Mouse (Mus musculus): ENCODE measurements around the gene Cdc42se2. TPM values are rescaled to one million over a fixed set of nuclear protein-coding genes. Genes with fewer than 3 reads are reported as not detected.

The Cdc42se2 gene
- total and polyA plus RNA-seq, 2 experiments from 2014 or later = 139 to 144 TPM

GRCm38 (mm10) chr11:54728371-54728770, 59.1 kb downstream of the Cdc42se2 start:
- no peak overlapping the region for H3K4me3 ChIP-seq (ENCODE audit: low read length)
- no peak overlapping the region for H3K9ac ChIP-seq (replicated peaks; ENCODE audit: low read length)
- no peak for ATAC-seq
- H3K4me2 ChIP-seq (ENCODE audit: low read depth, low read length) = no peak overlapping the region
- DNase-seq (ENCODE audit: low spot score) = no peak
- WGBS = 89% methylated on average over 2 of the region's 2 CpGs
- peaks cover 5% of the 10 kb centered on the region; the same call in 1 of the 2 replicates for H3K4me1 ChIP-seq (ENCODE audit: insufficient read depth, low read length)
- H3K36me3 ChIP-seq (ENCODE audit: insufficient read depth, low read length) = 0 out of 2 replicates have a peak, but pooled peaks cover 4% of the 10 kb centered on the region
- no peaks in the 10 kb centered on the region for H3K9me3 ChIP-seq (ENCODE audit: low read length)
- no peak overlapping the region for H3K27ac ChIP-seq
- TF ChIP-seq CTCF (IDR thresholded peaks at IDR 0.05; ENCODE audit: low read depth) = no peak
- H3K27me3 ChIP-seq (ENCODE audit: insufficient read depth, low read length) = no peaks in the 10 kb centered on the region

DNA sequence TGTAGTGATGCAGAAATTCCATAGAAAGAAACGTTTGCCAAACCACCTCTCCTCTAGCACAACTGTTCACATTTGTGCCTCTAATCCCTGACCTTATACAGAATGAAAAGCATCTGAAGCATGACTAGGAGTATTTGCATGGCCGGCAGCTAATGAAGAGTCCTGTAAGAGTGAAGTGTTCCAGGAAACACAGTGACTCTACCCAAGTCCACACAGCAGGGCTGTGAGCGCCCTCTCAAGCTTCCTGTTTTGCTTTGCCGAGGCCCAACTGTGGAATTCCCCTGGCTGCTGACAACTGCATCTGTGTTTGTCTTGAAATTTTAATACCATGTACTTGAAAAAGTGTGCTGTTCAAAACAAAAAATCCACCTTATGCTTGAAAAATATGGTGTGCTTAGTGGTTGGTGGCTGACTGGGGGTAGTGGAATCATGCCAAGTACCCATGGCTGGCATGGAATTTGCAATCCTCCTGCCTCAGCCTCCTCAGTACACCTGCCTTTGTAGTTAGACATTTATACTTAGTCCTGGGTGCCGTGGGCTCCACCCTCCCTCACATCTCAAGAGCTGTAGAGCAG, 60.1 kb downstream of the Cdc42se2 start:
- Histone ChIP-seq H3K4me1 (ENCODE audit: insufficient read depth, low read length) (0 out of 2 replicates have a peak, but pooled peaks cover 4% of the 10 kb centered on the region), H3K4me2 (ENCODE audit: low read depth, low read length) (no peak overlapping the region), H3K27me3 (ENCODE audit: insufficient read depth, low read length) (no peaks in the 10 kb centered on the region), H3K9ac (replicated peaks; ENCODE audit: low read length) (no peak overlapping the region), H3K36me3 (ENCODE audit: insufficient read depth, low read length) (peaks cover 5% of the 10 kb centered on the region; the same call in 1 of the 2 replicates), H3K4me3 (ENCODE audit: low read length) (no peak overlapping the region), H3K27ac (no peak overlapping the region), H3K9me3 (ENCODE audit: low read length) (no peaks in the 10 kb centered on the region)
- no peak for TF ChIP-seq CTCF (IDR thresholded peaks at IDR 0.05; ENCODE audit: low read depth)
- ATAC-seq = no peak
- WGBS = 73% methylated on average over 5 of the region's 5 CpGs
- DNase-seq (ENCODE audit: low spot score) = no peak

- ATAC-seq (no peak), DNase-seq (ENCODE audit: low spot score) (no peak)
- Histone ChIP-seq H3K27ac (no peak overlapping the region), H3K27me3 (ENCODE audit: insufficient read depth, low read length) (no peaks in the 10 kb centered on the region), H3K9ac (replicated peaks; ENCODE audit: low read length) (no peak overlapping the region), H3K36me3 (ENCODE audit: insufficient read depth, low read length) (peaks cover 13% of the 10 kb centered on the region; the same call in 1 of the 2 replicates), H3K4me3 (ENCODE audit: low read length) (no peak overlapping the region), H3K9me3 (ENCODE audit: low read length) (no peaks in the 10 kb centered on the region), H3K4me2 (ENCODE audit: low read depth, low read length) (no peak overlapping the region), H3K4me1 (ENCODE audit: insufficient read depth, low read length) (0 out of 2 replicates have a peak, but pooled peaks cover 4% of the 10 kb centered on the region)
- 72% methylated on average over 3 of the region's 3 CpGs for WGBS
- TF ChIP-seq CTCF (IDR thresholded peaks at IDR 0.05; ENCODE audit: low read depth) = no peak
Observed at GRCm38 (mm10) chr11:54726571-54727062, 60.9 kb downstream of the Cdc42se2 start.

DNA sequence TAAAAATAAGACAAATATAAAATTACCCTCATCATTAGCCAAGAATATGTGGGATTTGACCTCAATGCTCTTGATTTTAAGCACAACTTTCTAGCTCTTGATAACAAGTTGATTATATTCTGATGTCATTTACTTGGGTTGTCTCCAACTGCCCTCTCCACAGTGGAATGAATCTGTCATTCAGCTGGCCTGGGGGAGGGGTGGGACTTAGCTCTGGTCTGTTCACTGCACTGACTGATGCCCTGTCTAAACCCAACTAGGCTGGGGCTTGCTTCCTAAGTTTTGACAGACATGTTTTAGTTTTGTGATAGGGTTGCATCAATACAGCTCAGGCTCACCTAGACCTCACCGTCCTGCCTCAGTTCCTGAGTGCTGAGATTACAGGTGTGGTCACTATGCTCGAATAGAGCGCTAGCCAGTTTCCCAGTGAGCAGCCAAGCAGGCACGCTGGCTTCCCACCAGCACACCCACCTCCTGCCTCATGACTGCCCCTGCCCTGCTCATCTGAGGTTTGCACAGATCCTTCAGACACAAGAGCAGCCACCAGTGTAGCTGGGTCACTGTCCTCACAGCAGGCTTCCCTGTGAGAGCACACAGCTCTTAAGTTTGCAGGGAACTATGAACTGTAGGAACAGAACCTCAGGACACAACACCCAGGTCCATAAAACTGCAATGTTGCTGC, 63.0 kb downstream of the Cdc42se2 start:
- peak; percentile 70 for DNase-seq (ENCODE audit: low spot score)
- Histone ChIP-seq H3K9me3 (ENCODE audit: low read length) (no peaks in the 10 kb centered on the region), H3K27ac (no peak overlapping the region; the same call in 1 of the 2 replicates), H3K36me3 (ENCODE audit: insufficient read depth, low read length) (peaks cover 15% of the 10 kb centered on the region; the same call in 1 of the 2 replicates), H3K27me3 (ENCODE audit: insufficient read depth, low read length) (no peaks in the 10 kb centered on the region), H3K9ac (replicated peaks; ENCODE audit: low read length) (no peak overlapping the region), H3K4me2 (ENCODE audit: low read depth, low read length) (no peak overlapping the region), H3K4me3 (ENCODE audit: low read length) (no peak overlapping the region), H3K4me1 (ENCODE audit: insufficient read depth, low read length) (0 out of 2 replicates have a peak, but pooled peaks cover 4% of the 10 kb centered on the region)
- WGBS = 61% methylated on average over 4 of the region's 4 CpGs
- no peak for TF ChIP-seq CTCF (IDR thresholded peaks at IDR 0.05; ENCODE audit: low read depth)
- ATAC-seq = peak; percentile 74

DNA sequence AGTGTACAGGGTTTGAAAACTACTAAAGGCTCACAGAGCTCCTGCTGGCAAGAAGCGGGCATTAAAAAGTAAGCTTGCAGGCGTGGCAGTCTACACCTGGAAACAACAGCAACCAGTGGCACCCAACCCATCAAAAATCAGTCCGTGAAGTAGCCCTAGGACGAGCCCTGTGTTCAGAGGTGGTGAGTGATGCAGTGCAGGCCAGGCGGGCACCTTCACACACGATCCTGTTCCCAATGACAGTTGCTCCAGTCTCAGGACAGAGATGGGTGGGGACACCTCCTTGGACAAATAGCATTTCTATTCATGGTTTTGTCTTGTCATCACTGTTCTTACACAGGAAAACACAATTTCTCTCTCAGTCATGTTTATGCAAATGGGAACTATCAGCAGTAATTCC, 65.4 kb downstream of the Cdc42se2 start:
- H3K27ac ChIP-seq = no peak overlapping the region
- DNase-seq (ENCODE audit: low spot score) (no peak), ATAC-seq (no peak)
- H3K4me1 ChIP-seq (ENCODE audit: insufficient read depth, low read length) = 0 out of 2 replicates have a peak, but pooled peaks cover 9% of the 10 kb centered on the region
- 90% methylated on average over 6 of the region's 6 CpGs for WGBS
- H3K9ac ChIP-seq (replicated peaks; ENCODE audit: low read length) = no peak overlapping the region
- no peak for TF ChIP-seq CTCF (IDR thresholded peaks at IDR 0.05; ENCODE audit: low read depth)
- no peaks in the 10 kb centered on the region for H3K27me3 ChIP-seq (ENCODE audit: insufficient read depth, low read length)
- no peak overlapping the region for H3K4me3 ChIP-seq (ENCODE audit: low read length)
- H3K36me3 ChIP-seq (ENCODE audit: insufficient read depth, low read length) = peaks cover 15% of the 10 kb centered on the region; the same call in 1 of the 2 replicates
- no peak overlapping the region for H3K4me2 ChIP-seq (ENCODE audit: low read depth, low read length)
- no peaks in the 10 kb centered on the region for H3K9me3 ChIP-seq (ENCODE audit: low read length)

- peaks cover 26% of the 10 kb centered on the region; the same call in 1 of the 2 replicates for H3K36me3 ChIP-seq (ENCODE audit: insufficient read depth, low read length)
Observed at GRCm38 (mm10) chr11:54718601-54719000, 68.9 kb downstream of the Cdc42se2 start.

More at GRCm38 (mm10) chr11:54718601-54719000, 68.9 kb downstream of the Cdc42se2 start:
- TF ChIP-seq CTCF (IDR thresholded peaks at IDR 0.05; ENCODE audit: low read depth) = no peak
- no peak for DNase-seq (ENCODE audit: low spot score)
- Histone ChIP-seq H3K4me2 (ENCODE audit: low read depth, low read length) (no peak overlapping the region), H3K27ac (peak overlapping the region; percentile 23; the same call in 1 of the 2 replicates), H3K9ac (replicated peaks; ENCODE audit: low read length) (no peak overlapping the region), H3K4me1 (ENCODE audit: insufficient read depth, low read length) (0 out of 2 replicates have a peak, but pooled peaks cover 5% of the 10 kb centered on the region), H3K4me3 (ENCODE audit: low read length) (no peak overlapping the region), H3K27me3 (ENCODE audit: insufficient read depth, low read length) (no peaks in the 10 kb centered on the region), H3K9me3 (ENCODE audit: low read length) (no peaks in the 10 kb centered on the region)
- WGBS = 84% methylated on average over 3 of the region's 3 CpGs
- ATAC-seq = no peak

Data from hindbrain, postnatal 0 days (tissue).